Comparison of ENCODE assay signal across 30 mouse cellular contexts in the genomic region with DNA sequence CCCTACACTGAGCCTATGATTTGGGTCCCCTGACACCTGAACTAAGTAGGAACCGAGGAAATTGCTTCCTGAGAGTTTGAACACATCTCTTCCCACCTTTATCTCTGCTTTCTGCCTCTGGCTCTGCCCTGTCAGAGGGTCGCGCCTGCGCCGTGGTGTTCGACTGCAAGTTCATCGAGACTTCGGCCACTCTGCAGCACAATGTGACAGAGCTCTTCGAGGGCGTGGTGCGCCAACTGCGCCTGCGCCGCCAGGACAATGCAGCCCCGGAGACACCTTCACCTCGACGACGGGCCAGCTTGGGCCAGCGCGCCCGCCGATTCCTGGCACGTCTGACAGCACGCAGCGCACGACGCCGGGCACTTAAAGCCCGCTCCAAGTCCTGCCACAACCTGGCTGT. TPM values are rescaled to one million over a fixed set of nuclear protein-coding genes. Genes with fewer than 3 reads are reported as not detected.
DNase-seq lines count a peak whose midpoint lies in the region; ATAC-seq and TF ChIP-seq lines count a peak whose summit lies in the region.
"Had no signal": no experiment of that assay in that cellular context is flagged by ENCODE, and none has a peak within 500 bp of the region (broad histone marks: within the 10 kb centered on the region; RNA-seq: fewer than 3 reads in every experiment).

No protein-coding gene starts in this region.

- WGBS in heart, embryonic 10.5 days: 53% methylated on average over 29 of the region's 29 CpGs
- WGBS in kidney, embryonic 14.5 days: 77% methylated on average over 29 of the region's 29 CpGs
- WGBS in stomach, embryonic 14.5 days: 67% methylated on average over 29 of the region's 29 CpGs
- WGBS in midbrain, embryonic 16.5 days: 81% methylated on average over 29 of the region's 29 CpGs

- H3K27ac ChIP-seq in heart, embryonic 10.5 days: peak overlapping the region; percentile 75; the same call in 1 of the 2 replicates
- H3K27ac ChIP-seq in kidney, embryonic 14.5 days (ENCODE audit: low read depth, low read length): peak overlapping the region; percentile 93
- no peak overlapping the region for H3K27ac ChIP-seq in ES-Bruce4 (ENCODE audit: insufficient read depth, low read length)
- peak overlapping the region; percentile 93; the same call in 1 of the 2 replicates for H3K27ac ChIP-seq in stomach, embryonic 14.5 days (ENCODE audit: low read length)
- H3K27ac ChIP-seq in left cerebral cortex, adult 2 months: no peak overlapping the region
- H3K27ac ChIP-seq in midbrain, embryonic 16.5 days (ENCODE audit: low read length): no peak overlapping the region
- H3K27ac ChIP-seq: forebrain, embryonic 13.5 days; limb, embryonic 12.5 days; midbrain, embryonic 10.5 days; neural tube, embryonic 15.5 days had no signal

- 0 out of 2 replicates have a peak overlapping the region, but pooled peaks have one; percentile 4 for H3K9ac ChIP-seq in kidney, embryonic 14.5 days (ENCODE audit: low read depth, low read length)
- H3K9ac ChIP-seq in ES-Bruce4 (ENCODE audit: low read depth, poor library complexity, severe bottlenecking): no peak overlapping the region
- no peak overlapping the region for H3K9ac ChIP-seq in stomach, embryonic 14.5 days (replicated peaks; ENCODE audit: low read depth, low read length)
- H3K9ac ChIP-seq in midbrain, embryonic 16.5 days (ENCODE audit: low read depth, low read length): no peak overlapping the region
- H3K9ac ChIP-seq: forebrain, embryonic 13.5 days; limb, embryonic 12.5 days; liver, postnatal 0 days; neural tube, embryonic 15.5 days had no signal

- TF ChIP-seq EP300 in ES-Bruce4 (IDR thresholded peaks at IDR 0.05; ENCODE audit: insufficient read depth, low read depth, low read length): no peak

- no peak for TF ChIP-seq CTCF in ES-Bruce4 (IDR thresholded peaks at IDR 0.05; ENCODE audit: low read depth, low read length)
- no peak for TF ChIP-seq CTCF in left cerebral cortex, adult 2 months (IDR thresholded peaks at IDR 0.05)

- no peak for ATAC-seq in kidney, embryonic 14.5 days (ENCODE audit: low FRiP score, low TSS enrichment)
- ATAC-seq in stomach, embryonic 14.5 days (ENCODE audit: insufficient number of reproducible peaks, insufficient read depth, low FRiP score, low read depth): no peak
- no peak for ATAC-seq in midbrain, embryonic 16.5 days
- ATAC-seq: CD4-positive, CD25-positive, alpha-beta regulatory T cell, adult 4 months; forebrain, embryonic 13.5 days; liver, postnatal 0 days had no signal

- H3K4me2 ChIP-seq in kidney, embryonic 14.5 days (replicated peaks; ENCODE audit: low read depth, low read length): no peak overlapping the region
- no peak overlapping the region for H3K4me2 ChIP-seq in stomach, embryonic 14.5 days (replicated peaks; ENCODE audit: low read depth, low read length)
- H3K4me2 ChIP-seq in midbrain, embryonic 16.5 days (ENCODE audit: low read length): no peak overlapping the region
- H3K4me2 ChIP-seq: forebrain, embryonic 13.5 days; liver, embryonic 11.5 days; neural tube, embryonic 15.5 days had no signal

- TF ChIP-seq POLR2A in ES-Bruce4 (IDR thresholded peaks at IDR 0.05; ENCODE audit: insufficient read depth, low read length): no peak

- intact Hi-C loops in left cerebral cortex, adult 2 months (cut with DNase I): no loop called here

- H3K36me3 ChIP-seq in heart, embryonic 10.5 days: no peaks in the 10 kb centered on the region
- peaks cover 25% of the 10 kb centered on the region for H3K36me3 ChIP-seq in kidney, embryonic 14.5 days (ENCODE audit: control insufficient read depth, insufficient read depth, low read length)
- no peaks in the 10 kb centered on the region for H3K36me3 ChIP-seq in ES-Bruce4 (ENCODE audit: control insufficient read depth, insufficient read depth, low read length, poor library complexity, severe bottlenecking)
- peaks cover 4% of the 10 kb centered on the region; the same call in 1 of the 2 replicates for H3K36me3 ChIP-seq in stomach, embryonic 14.5 days (ENCODE audit: control insufficient read depth, insufficient read depth, low read length)
- no peaks in the 10 kb centered on the region for H3K36me3 ChIP-seq in midbrain, embryonic 16.5 days (ENCODE audit: control insufficient read depth, insufficient read depth, low read length)
- H3K36me3 ChIP-seq: limb, embryonic 12.5 days; midbrain, embryonic 10.5 days; neural tube, embryonic 15.5 days had no signal

- peaks cover 6% of the 10 kb centered on the region for H3K27me3 ChIP-seq in heart, embryonic 10.5 days (ENCODE audit: insufficient read depth, poor library complexity, severe bottlenecking)
- H3K27me3 ChIP-seq in kidney, embryonic 14.5 days (ENCODE audit: control insufficient read depth, insufficient read depth, low read length): no peaks in the 10 kb centered on the region
- H3K27me3 ChIP-seq in ES-Bruce4 (ENCODE audit: control insufficient read depth, insufficient read depth, low read length, poor library complexity, severe bottlenecking): no peaks in the 10 kb centered on the region
- no peaks in the 10 kb centered on the region; the same call in 1 of the 2 replicates for H3K27me3 ChIP-seq in stomach, embryonic 14.5 days (ENCODE audit: control insufficient read depth, insufficient read depth, low read length)
- H3K27me3 ChIP-seq in midbrain, embryonic 16.5 days (ENCODE audit: control insufficient read depth, insufficient read depth, low read depth, low read length): no peaks in the 10 kb centered on the region

- peaks cover 59% of the 10 kb centered on the region for H3K4me1 ChIP-seq in heart, embryonic 10.5 days
- peaks cover 57% of the 10 kb centered on the region for H3K4me1 ChIP-seq in kidney, embryonic 14.5 days (ENCODE audit: control insufficient read depth, insufficient read depth, low read length)
- no peaks in the 10 kb centered on the region for H3K4me1 ChIP-seq in ES-Bruce4 (ENCODE audit: control insufficient read depth, insufficient read depth, low read length)
- peaks cover 39% of the 10 kb centered on the region for H3K4me1 ChIP-seq in stomach, embryonic 14.5 days (ENCODE audit: control insufficient read depth, insufficient read depth, low read length)
- H3K4me1 ChIP-seq in midbrain, embryonic 16.5 days (ENCODE audit: control insufficient read depth, insufficient read depth, low read length): 0 out of 2 replicates have a peak, but pooled peaks cover 2% of the 10 kb centered on the region

- DNase-seq in heart, embryonic 10.5 days (ENCODE audit: low spot score): no peak
- DNase-seq in heart, adult 8-10 months (ENCODE audit: low spot score): no peak
- no peak for DNase-seq in kidney, adult 8-10 months
- no peak for DNase-seq in left cerebral cortex, adult 2 months (ENCODE audit: extremely low spot score in 1 of 2, low spot score in 2 of 2)
- DNase-seq: adrenal gland, postnatal 14 days; cerebellum, adult 2 months; cerebellum, postnatal 36 days; embryo, embryonic 11 days; heart, postnatal 10 days; kidney, adult 18-20 months; layer of hippocampus, postnatal 36 days; liver, postnatal 0 days; lung, postnatal 10 days; right cerebral cortex, adult 18-20 months; thymus, postnatal 25 days had no signal

- H3K4me3 ChIP-seq in heart, embryonic 10.5 days: no peak overlapping the region
- H3K4me3 ChIP-seq in kidney, embryonic 14.5 days (ENCODE audit: low read length): no peak overlapping the region
- 0 out of 2 replicates have a peak overlapping the region, but pooled peaks have one; percentile 6 for H3K4me3 ChIP-seq in ES-Bruce4 (ENCODE audit: low read depth, low read length)
- no peak overlapping the region for H3K4me3 ChIP-seq in stomach, embryonic 14.5 days (ENCODE audit: low read depth, low read length)
- no peak overlapping the region for H3K4me3 ChIP-seq in left cerebral cortex, adult 2 months
- H3K4me3 ChIP-seq in midbrain, embryonic 16.5 days (ENCODE audit: low read depth, low read length): no peak overlapping the region
- H3K4me3 ChIP-seq: forebrain, embryonic 13.5 days; limb, embryonic 12.5 days; midbrain, embryonic 10.5 days; neural tube, embryonic 15.5 days had no signal

- H3K9me3 ChIP-seq in heart, embryonic 10.5 days: no peaks in the 10 kb centered on the region
- no peaks in the 10 kb centered on the region for H3K9me3 ChIP-seq in kidney, embryonic 14.5 days (ENCODE audit: control insufficient read depth, low read length)
- no peaks in the 10 kb centered on the region for H3K9me3 ChIP-seq in ES-Bruce4 (replicated peaks; ENCODE audit: control insufficient read depth, insufficient read depth, low read length, poor library complexity, severe bottlenecking)
- H3K9me3 ChIP-seq in stomach, embryonic 14.5 days (ENCODE audit: control insufficient read depth, low read depth, low read length): no peaks in the 10 kb centered on the region
- H3K9me3 ChIP-seq in midbrain, embryonic 16.5 days (replicated peaks; ENCODE audit: control insufficient read depth, low read length, poor library complexity, severe bottlenecking): no peaks in the 10 kb centered on the region
- H3K9me3 ChIP-seq: forebrain, embryonic 13.5 days; limb, embryonic 12.5 days; midbrain, embryonic 10.5 days; neural tube, embryonic 15.5 days had no signal

RNA-seq across cellular contexts. Expression of a gene that starts 7.6 kb away (rescaled TPM):
- polyA plus RNA-seq in heart, embryonic 10.5 days (2016; fragmentation: Nextera tagmentation; extraction: Ambion mirVana): 4.9 and 5.1 TPM in 2 replicates
- total RNA-seq in heart, adult 8-10 months (2022): 1 to 10 TPM; 5.1 to 5.6 (median 5.2) TPM
- polyA plus RNA-seq in kidney, embryonic 14.5 days (2014; fragmentation: Nextera tagmentation; extraction: Ambion mirVana): 46.9 and 61.8 TPM in 2 replicates
- polyA plus RNA-seq in ES-Bruce4 (2011; ENCODE audit: insufficient read depth, insufficient read length, low read depth, missing spikeins): 1.2 and 1.3 TPM in 2 replicates
- 21.9 and 22.3 TPM in 2 replicates for polyA plus RNA-seq in stomach, embryonic 14.5 days (2014; fragmentation: Nextera tagmentation; extraction: Ambion mirVana)
- total RNA-seq in left cerebral cortex, adult 2 months (2021): under 1 TPM; 0.65 to 0.68 TPM
- polyA plus RNA-seq in midbrain, embryonic 16.5 days (2015; fragmentation: Nextera tagmentation; extraction: Ambion mirVana): 0.45 and 0.89 TPM in 2 replicates
- polyA plus RNA-seq: CD4-positive, CD25-positive, alpha-beta regulatory T cell, adult 4 months had no signal

RNA-seq across cellular contexts. Expression of a gene that starts 11.5 kb away (rescaled TPM):
- polyA plus RNA-seq in heart, embryonic 10.5 days (2016; fragmentation: Nextera tagmentation; extraction: Ambion mirVana): 0.67 TPM in 1 of 2 replicates, not detected in the other
- total RNA-seq in heart, adult 8-10 months (2022): not detected
- polyA plus RNA-seq in kidney, embryonic 14.5 days (2014; fragmentation: Nextera tagmentation; extraction: Ambion mirVana): 28.2 and 37.2 TPM in 2 replicates
- polyA plus RNA-seq in ES-Bruce4 (2011; ENCODE audit: insufficient read depth, insufficient read length, low read depth, missing spikeins): not detected in 2 replicates
- 3.9 TPM in 1 of 2 replicates, not detected in the other for polyA plus RNA-seq in stomach, embryonic 14.5 days (2014; fragmentation: Nextera tagmentation; extraction: Ambion mirVana)
- total RNA-seq in left cerebral cortex, adult 2 months (2021): not detected
- polyA plus RNA-seq in midbrain, embryonic 16.5 days (2015; fragmentation: Nextera tagmentation; extraction: Ambion mirVana): not detected in 2 replicates
- total RNA-seq: gastrocnemius, adult 18-20 months; heart, postnatal 10 days; layer of hippocampus, adult 8-10 months; layer of hippocampus, postnatal 36 days; left cerebral cortex, postnatal 14 days had no signal
- polyA plus RNA-seq: CD4-positive, CD25-positive, alpha-beta regulatory T cell, adult 4 months; cerebellum, adult 2 months; forebrain, embryonic 13.5 days; hindbrain, embryonic 11.5 days; limb, embryonic 12.5 days; liver, embryonic 11.5 days; midbrain, embryonic 10.5 days; neural tube, embryonic 15.5 days had no signal

RNA-seq across cellular contexts. Expression of a gene that starts 30.2 kb away (rescaled TPM):
- not detected in 2 replicates for polyA plus RNA-seq in heart, embryonic 10.5 days (2016; fragmentation: Nextera tagmentation; extraction: Ambion mirVana)
- not detected for total RNA-seq in heart, adult 8-10 months (2022)
- 1.1 TPM in 2 replicates for polyA plus RNA-seq in kidney, embryonic 14.5 days (2014; fragmentation: Nextera tagmentation; extraction: Ambion mirVana)
- polyA plus RNA-seq in ES-Bruce4 (2011; ENCODE audit: insufficient read depth, insufficient read length, low read depth, missing spikeins): not detected in 2 replicates
- not detected in 2 replicates for polyA plus RNA-seq in stomach, embryonic 14.5 days (2014; fragmentation: Nextera tagmentation; extraction: Ambion mirVana)
- total RNA-seq in left cerebral cortex, adult 2 months (2021): not detected
- not detected in 2 replicates for polyA plus RNA-seq in midbrain, embryonic 16.5 days (2015; fragmentation: Nextera tagmentation; extraction: Ambion mirVana)
- total RNA-seq: adrenal gland, postnatal 14 days; gastrocnemius, adult 18-20 months; heart, postnatal 10 days; layer of hippocampus, adult 8-10 months; layer of hippocampus, postnatal 36 days; left cerebral cortex, postnatal 14 days had no signal
- polyA plus RNA-seq: CD4-positive, CD25-positive, alpha-beta regulatory T cell, adult 4 months; cerebellum, adult 2 months; embryonic facial prominence, embryonic 14.5 days; forebrain, embryonic 13.5 days; hindbrain, embryonic 11.5 days; limb, embryonic 12.5 days; liver, embryonic 11.5 days; liver, postnatal 0 days; midbrain, embryonic 10.5 days; neural tube, embryonic 15.5 days had no signal

RNA-seq across cellular contexts. Expression of a gene that starts 35.0 kb away (rescaled TPM):
- polyA plus RNA-seq in heart, embryonic 10.5 days (2016; fragmentation: Nextera tagmentation; extraction: Ambion mirVana): 84.1 and 103 TPM in 2 replicates
- total RNA-seq in heart, adult 8-10 months (2022): 10 to 100 TPM; 34.4 to 36.3 (median 35.1) TPM
- 127 and 147 TPM in 2 replicates for polyA plus RNA-seq in kidney, embryonic 14.5 days (2014; fragmentation: Nextera tagmentation; extraction: Ambion mirVana)
- polyA plus RNA-seq in ES-Bruce4 (2011; ENCODE audit: insufficient read depth, insufficient read length, low read depth, missing spikeins): 48.1 and 52.4 TPM in 2 replicates
- polyA plus RNA-seq in stomach, embryonic 14.5 days (2014; fragmentation: Nextera tagmentation; extraction: Ambion mirVana): 120 and 122 TPM in 2 replicates
- 10 to 100 TPM; 77.2 to 82.2 TPM for total RNA-seq in left cerebral cortex, adult 2 months (2021)
- 181 and 187 TPM in 2 replicates for polyA plus RNA-seq in midbrain, embryonic 16.5 days (2015; fragmentation: Nextera tagmentation; extraction: Ambion mirVana)

RNA-seq across cellular contexts. Expression of a gene that starts 35.1 kb away (rescaled TPM):
- polyA plus RNA-seq in heart, embryonic 10.5 days (2016; fragmentation: Nextera tagmentation; extraction: Ambion mirVana): not detected in 2 replicates
- not detected for total RNA-seq in heart, adult 8-10 months (2022)
- not detected in 2 replicates for polyA plus RNA-seq in kidney, embryonic 14.5 days (2014; fragmentation: Nextera tagmentation; extraction: Ambion mirVana)
- not detected in 2 replicates for polyA plus RNA-seq in ES-Bruce4 (2011; ENCODE audit: insufficient read depth, insufficient read length, low read depth, missing spikeins)
- not detected in 2 replicates for polyA plus RNA-seq in stomach, embryonic 14.5 days (2014; fragmentation: Nextera tagmentation; extraction: Ambion mirVana)
- total RNA-seq in left cerebral cortex, adult 2 months (2021): not detected
- polyA plus RNA-seq in midbrain, embryonic 16.5 days (2015; fragmentation: Nextera tagmentation; extraction: Ambion mirVana): not detected in 2 replicates
- total RNA-seq: adrenal gland, postnatal 14 days; gastrocnemius, adult 18-20 months; heart, postnatal 10 days; layer of hippocampus, adult 8-10 months; layer of hippocampus, postnatal 36 days; left cerebral cortex, postnatal 14 days had no signal
- polyA plus RNA-seq: CD4-positive, CD25-positive, alpha-beta regulatory T cell, adult 4 months; cerebellum, adult 2 months; embryonic facial prominence, embryonic 14.5 days; forebrain, embryonic 13.5 days; hindbrain, embryonic 11.5 days; limb, embryonic 12.5 days; liver, embryonic 11.5 days; liver, postnatal 0 days; midbrain, embryonic 10.5 days; neural tube, embryonic 15.5 days had no signal

Comparison
In these comparisons a context has a peak if more than half of its experiments do, and no peak if none do; other contexts are left out.
1. H3K27ac ChIP-seq: peak in heart, embryonic 10.5 days (single experiment), kidney, embryonic 14.5 days (single experiment) and stomach, embryonic 14.5 days (single experiment); none in ES-Bruce4 (single experiment), left cerebral cortex, adult 2 months (single experiment) and midbrain, embryonic 16.5 days (single experiment).